Mouse (Mus musculus): Measurements from ENCODE around the gene Prrt2. TPM values are rescaled to one million over a fixed set of nuclear protein-coding genes. Genes with fewer than 3 reads are reported as not detected.

Prrt2 gene
- polyA plus RNA-seq, 1 experiment = not detected

DNA sequence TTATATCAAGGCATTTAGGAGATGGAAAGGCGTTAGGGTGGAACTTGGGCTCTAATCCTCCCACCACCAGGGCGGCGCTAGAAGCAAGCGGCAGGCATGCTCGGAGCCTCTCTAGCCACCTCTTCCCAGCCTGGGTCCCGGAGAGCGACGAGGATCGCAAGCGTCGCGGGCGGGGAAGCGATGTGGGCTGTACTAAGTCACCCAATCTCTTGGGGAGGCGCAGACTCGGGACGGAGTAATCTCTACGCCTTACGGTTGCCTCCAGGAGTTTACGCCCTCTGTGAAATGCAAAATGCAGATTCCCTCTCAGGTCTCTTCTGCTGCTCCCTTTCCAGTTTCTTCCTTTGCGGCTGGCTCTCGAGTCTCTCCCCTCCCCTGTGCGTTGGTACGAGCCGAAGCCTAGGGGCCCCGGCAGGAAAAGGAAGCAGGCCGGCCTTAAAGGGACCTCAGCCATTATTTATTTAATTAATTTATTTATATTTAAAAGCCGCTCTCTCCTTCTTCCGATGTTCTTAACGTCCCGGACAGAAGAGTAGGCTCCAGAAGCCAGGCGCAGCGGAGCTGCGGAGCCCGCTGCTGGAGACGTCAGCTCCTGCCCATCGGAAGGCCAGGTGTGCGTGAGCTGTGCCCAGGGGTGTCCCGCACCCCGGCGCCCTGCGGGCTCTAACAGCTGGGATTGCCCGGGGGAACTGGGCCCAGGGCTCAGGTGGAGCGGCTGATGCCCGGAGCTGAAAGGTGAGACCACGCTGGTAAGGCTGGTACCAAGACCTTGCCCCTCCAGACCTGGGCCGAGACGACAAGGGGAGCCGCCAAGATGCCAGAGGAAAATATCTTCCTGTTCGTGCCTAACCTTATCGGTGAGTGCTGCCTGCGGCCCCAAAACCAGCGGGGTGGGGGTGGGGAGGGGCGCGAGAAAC is 44.8 kb downstream of the Prrt2 start, which contains the start of gene Cdiptos:
Gene Cdiptos, minus strand, starts transcription at position 149 of the 917 bp plus-strand sequence.
- WGBS = under 1% methylated on average over 55 of the region's 55 CpGs
- TF ChIP-seq POLR2A (IDR thresholded peaks at IDR 0.05; ENCODE audit: insufficient read depth, low read depth, low read length) (0 out of 2 replicates have a peak, but pooled peaks have one; percentile 17), CTCF (IDR thresholded peaks at IDR 0.05; ENCODE audit: insufficient read depth, low read depth, low read length) (peak; percentile 84)

DNA sequence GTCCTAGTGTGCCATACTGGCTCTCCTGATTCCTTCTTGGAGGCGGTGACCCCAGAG is 45.3 kb downstream of the Prrt2 start, which contains the start of gene Cdipt:
Gene Cdipt, plus strand, starts transcription at position 22 of the 57 bp plus-strand sequence.
- peaks cover 3% of the 10 kb centered on the region for H3K4me1 ChIP-seq (ENCODE audit: control insufficient read depth, insufficient read depth, low read length)
- WGBS = 0% methylated on average over 1 of the region's 1 CpGs
- peak within 1 kb of the TSS; percentile 99 for H3K27ac ChIP-seq (ENCODE audit: insufficient read depth, low read depth, low read length)
- H3K4me3 ChIP-seq (ENCODE audit: insufficient read depth, low read depth, low read length) = peak within 1 kb of the TSS; percentile 89
- TF ChIP-seq POLR2A (IDR thresholded peaks at IDR 0.05; ENCODE audit: insufficient read depth, low read depth, low read length) = no peak
- TF ChIP-seq CTCF (IDR thresholded peaks at IDR 0.05; ENCODE audit: insufficient read depth, low read depth, low read length) = no peak

More for the DNA sequence above, 44.8 kb downstream of the Prrt2 start, which contains the start of gene Cdiptos:
- H3K4me3 ChIP-seq (ENCODE audit: insufficient read depth, low read depth, low read length) = peak within 1 kb of the TSS; percentile 89
- peak within 1 kb of the TSS; percentile 99 for H3K27ac ChIP-seq (ENCODE audit: insufficient read depth, low read depth, low read length)
- peaks cover 3% of the 10 kb centered on the region for H3K4me1 ChIP-seq (ENCODE audit: control insufficient read depth, insufficient read depth, low read length)

DNA sequence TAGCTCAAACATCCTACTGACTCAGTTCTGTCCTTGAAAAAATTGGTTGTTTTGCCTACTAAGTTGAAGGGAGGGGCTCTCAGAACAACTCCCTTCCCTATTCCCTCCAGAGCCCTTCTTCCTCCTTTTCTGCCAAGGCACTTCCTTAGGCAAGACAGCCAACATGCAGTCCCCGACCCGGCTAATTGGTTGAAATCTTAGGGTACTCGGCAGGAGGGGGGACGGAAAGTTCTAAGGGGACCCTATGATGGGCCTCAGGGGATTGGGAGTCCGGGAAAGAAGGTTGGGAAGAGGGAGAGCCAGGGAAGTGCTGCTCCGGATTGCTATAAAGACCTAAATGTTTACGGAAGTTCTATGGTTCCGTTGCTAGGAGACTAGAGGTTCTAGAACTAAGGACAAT is 45.5 kb downstream of the Prrt2 start:
- peaks cover 3% of the 10 kb centered on the region for H3K4me1 ChIP-seq (ENCODE audit: control insufficient read depth, insufficient read depth, low read length)
- TF ChIP-seq POLR2A (IDR thresholded peaks at IDR 0.05; ENCODE audit: insufficient read depth, low read depth, low read length) = no peak
- no peak for TF ChIP-seq CTCF (IDR thresholded peaks at IDR 0.05; ENCODE audit: insufficient read depth, low read depth, low read length)
- whole genome bisulfite sequencing = 10% methylated on average over 8 of the region's 8 CpGs
- no peak overlapping the region for H3K27ac ChIP-seq (ENCODE audit: insufficient read depth, low read depth, low read length)
- no peak overlapping the region for H3K4me3 ChIP-seq (ENCODE audit: insufficient read depth, low read depth, low read length)

Other genes starting within 250 kb of the Prrt2 start
- not detected in 2 replicates for gene Ypel3, start 244.3 kb downstream of the Prrt2 start, polyA plus RNA-seq (2012; ENCODE audit: insufficient read depth, insufficient read length, low replicate concordance, missing spikeins)
- not detected in 2 replicates for gene Tbx6, start 239.7 kb downstream of the Prrt2 start, polyA plus RNA-seq (2012; ENCODE audit: insufficient read depth, insufficient read length, low replicate concordance, missing spikeins)
- not detected in 2 replicates for gene Ppp4c, start 228.7 kb downstream of the Prrt2 start, polyA plus RNA-seq (2012; ENCODE audit: insufficient read depth, insufficient read length, low replicate concordance, missing spikeins)
- gene Fam57b, start 223.5 kb downstream of the Prrt2 start, polyA plus RNA-seq (2012; ENCODE audit: insufficient read depth, insufficient read length, low replicate concordance, missing spikeins) = not detected in 2 replicates
- not detected in 2 replicates for gene 4930451I11Rik, start 189.6 kb downstream of the Prrt2 start, polyA plus RNA-seq (2012; ENCODE audit: insufficient read depth, insufficient read length, low replicate concordance, missing spikeins)
- not detected in 2 replicates for gene Doc2a, start 173.8 kb downstream of the Prrt2 start, polyA plus RNA-seq (2012; ENCODE audit: insufficient read depth, insufficient read length, low replicate concordance, missing spikeins)
- gene Hirip3, start 159.2 kb downstream of the Prrt2 start, polyA plus RNA-seq (2012; ENCODE audit: insufficient read depth, insufficient read length, low replicate concordance, missing spikeins) = not detected in 2 replicates
- not detected in 2 replicates for gene Ino80e, start 158.8 kb downstream of the Prrt2 start, polyA plus RNA-seq (2012; ENCODE audit: insufficient read depth, insufficient read length, low replicate concordance, missing spikeins)
- not detected in 2 replicates for gene Taok2, start 136.5 kb downstream of the Prrt2 start, polyA plus RNA-seq (2012; ENCODE audit: insufficient read depth, insufficient read length, low replicate concordance, missing spikeins)
- gene Tmem219, start 98.3 kb downstream of the Prrt2 start, polyA plus RNA-seq (2012; ENCODE audit: insufficient read depth, insufficient read length, low replicate concordance, missing spikeins) = not detected in 2 replicates
- gene Kctd13, start 92.3 kb downstream of the Prrt2 start, polyA plus RNA-seq (2012; ENCODE audit: insufficient read depth, insufficient read length, low replicate concordance, missing spikeins) = not detected in 2 replicates
- gene Asphd1, start 71.6 kb downstream of the Prrt2 start, polyA plus RNA-seq (2012; ENCODE audit: insufficient read depth, insufficient read length, low replicate concordance, missing spikeins) = not detected in 2 replicates
- not detected in 2 replicates for gene Sez6l2, start 70.6 kb downstream of the Prrt2 start, polyA plus RNA-seq (2012; ENCODE audit: insufficient read depth, insufficient read length, low replicate concordance, missing spikeins)
- 241 TPM in 1 of 2 replicates, not detected in the other for gene Cdipt, start 45.3 kb downstream of the Prrt2 start, polyA plus RNA-seq (2012; ENCODE audit: insufficient read depth, insufficient read length, low replicate concordance, missing spikeins)
- gene Cdiptos, start 45.1 kb downstream of the Prrt2 start, polyA plus RNA-seq (2012; ENCODE audit: insufficient read depth, insufficient read length, low replicate concordance, missing spikeins) = not detected in 2 replicates
- gene Mvp, start 6.6 kb downstream of the Prrt2 start, polyA plus RNA-seq (2012; ENCODE audit: insufficient read depth, insufficient read length, low replicate concordance, missing spikeins) = not detected in 2 replicates
- gene Pagr1b, start 4.7 kb downstream of the Prrt2 start, polyA plus RNA-seq (2012; ENCODE audit: insufficient read depth, insufficient read length, low replicate concordance, missing spikeins) = not detected in 2 replicates
- gene Pagr1a, start 3.9 kb downstream of the Prrt2 start, polyA plus RNA-seq (2012; ENCODE audit: insufficient read depth, insufficient read length, low replicate concordance, missing spikeins) = not detected in 2 replicates
- gene Gm42742, start 114 bp downstream of the Prrt2 start, polyA plus RNA-seq (2012; ENCODE audit: insufficient read depth, insufficient read length, low replicate concordance, missing spikeins) = not detected in 2 replicates
- gene Maz, start 5.8 kb upstream of the Prrt2 start, polyA plus RNA-seq (2012; ENCODE audit: insufficient read depth, insufficient read length, low replicate concordance, missing spikeins) = 437 and 572 TPM in 2 replicates
- not detected in 2 replicates for gene Kif22, start 21.3 kb upstream of the Prrt2 start, polyA plus RNA-seq (2012; ENCODE audit: insufficient read depth, insufficient read length, low replicate concordance, missing spikeins)
- gene Zg16, start 66.1 kb upstream of the Prrt2 start, polyA plus RNA-seq (2012; ENCODE audit: insufficient read depth, insufficient read length, low replicate concordance, missing spikeins) = not detected in 2 replicates
- gene AI467606, start 70.1 kb upstream of the Prrt2 start, polyA plus RNA-seq (2012; ENCODE audit: insufficient read depth, insufficient read length, low replicate concordance, missing spikeins) = not detected in 2 replicates
- gene Qprt, start 101.0 kb upstream of the Prrt2 start, polyA plus RNA-seq (2012; ENCODE audit: insufficient read depth, insufficient read length, low replicate concordance, missing spikeins) = not detected in 2 replicates
- not detected in 2 replicates for gene Spn, start 116.6 kb upstream of the Prrt2 start, polyA plus RNA-seq (2012; ENCODE audit: insufficient read depth, insufficient read length, low replicate concordance, missing spikeins)
- gene Cd2bp2, start 174.8 kb upstream of the Prrt2 start, polyA plus RNA-seq (2012; ENCODE audit: insufficient read depth, insufficient read length, low replicate concordance, missing spikeins) = not detected in 2 replicates
- not detected in 2 replicates for gene Tbc1d10b, start 187.3 kb upstream of the Prrt2 start, polyA plus RNA-seq (2012; ENCODE audit: insufficient read depth, insufficient read length, low replicate concordance, missing spikeins)
- not detected in 2 replicates for gene Mylpf, start 187.7 kb upstream of the Prrt2 start, polyA plus RNA-seq (2012; ENCODE audit: insufficient read depth, insufficient read length, low replicate concordance, missing spikeins)
- gene Zfp553, start 211.8 kb upstream of the Prrt2 start, polyA plus RNA-seq (2012; ENCODE audit: insufficient read depth, insufficient read length, low replicate concordance, missing spikeins) = not detected in 2 replicates
- 2,394 TPM in 1 of 2 replicates, not detected in the other for gene Sept1, start 211.9 kb upstream of the Prrt2 start, polyA plus RNA-seq (2012; ENCODE audit: insufficient read depth, insufficient read length, low replicate concordance, missing spikeins)
- gene Zfp771, start 223.1 kb upstream of the Prrt2 start, polyA plus RNA-seq (2012; ENCODE audit: insufficient read depth, insufficient read length, low replicate concordance, missing spikeins) = not detected in 2 replicates
- not detected in 2 replicates for gene Dctpp1, start 239.5 kb upstream of the Prrt2 start, polyA plus RNA-seq (2012; ENCODE audit: insufficient read depth, insufficient read length, low replicate concordance, missing spikeins)